Mouse (Mus musculus) cerebellum, adult 2 months (tissue): ENCODE data around the gene Ugt1a7c.

Experiments
- CTCF ChIP-seq: fragments of 200-500 bp; IDR thresholded peaks from 2 replicates; pipeline ENCODE4 v1.5.1; 2011; ENCODE audit warnings: low read depth, mild to moderate bottlenecking, control low read depth, low read length, moderate library complexity, borderline replicate concordance; ENCODE audit not compliant: insufficient read depth
- POLR2A ChIP-seq: fragments of 200-500 bp; IDR thresholded peaks from 2 replicates; pipeline ENCODE4 v1.6.1; 2011; ENCODE audit warnings: low read length, control low read depth, borderline replicate concordance; ENCODE audit not compliant: insufficient read depth

GRCm38 (mm10) chr1:88206843-88207479, 112.1 kb downstream of the Ugt1a7c start:
- TF ChIP-seq CTCF: no peak
- no peak for TF ChIP-seq POLR2A
